Mouse (Mus musculus) E14TG2a.4 (cell line): Measurements from ENCODE around the gene Tmco1.

Source experiments
- CTCF ChIP-seq: conservative IDR thresholded peaks from 2 replicates; pipeline ENCODE4 v1.5.1; 2014; ENCODE audit warnings: low read length
- NANOG ChIP-seq: IDR thresholded peaks from 2 replicates; pipeline ENCODE4 v1.6.1; 2014; ENCODE audit warnings: borderline replicate concordance, low read length, mixed read lengths
- POU5F1 ChIP-seq: IDR thresholded peaks from 2 replicates; pipeline ENCODE4 v1.6.1; 2014; ENCODE audit warnings: low read length, borderline replicate concordance

DNA sequence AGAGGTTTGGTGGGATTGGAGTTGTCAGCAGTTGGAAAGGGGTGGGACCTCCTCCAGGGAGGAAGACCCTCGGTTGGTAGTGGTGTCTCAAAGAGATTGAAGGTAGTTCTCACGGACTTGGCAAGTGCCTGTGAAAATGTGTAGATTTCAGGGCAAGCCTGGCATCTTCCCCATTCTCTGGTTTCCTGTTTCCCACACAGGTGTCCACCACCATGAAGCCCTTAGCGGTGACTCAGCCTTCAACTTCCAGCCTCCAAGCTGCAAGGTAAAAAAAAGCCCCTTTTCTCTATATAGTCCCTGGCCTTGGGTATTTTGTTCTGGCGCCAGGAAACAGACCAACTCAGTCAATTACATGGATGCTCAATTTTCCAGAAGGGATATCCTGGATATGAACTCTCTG is 42.8 kb upstream of the Tmco1 start:
- TF ChIP-seq CTCF (no peak), NANOG (no peak), POU5F1 (no peak)
